Mouse (Mus musculus) kidney, adult 11 months (tissue): Measurements from ENCODE around the gene Gm30737.
"Not testable (repeated sequence)": the region's sequence is repeated elsewhere in the genome, so short reads cannot be mapped to it uniquely, and the experiment has no call there.

Experiments used
- DNase-seq: peaks from one replicate; pipeline ENCODE4 v3.0.0; 2022

The Gm30737 gene

GRCm38 (mm10) chrY:14400410-14400809, at the start of gene Gm30737:
Gene Gm30737 (plus strand): TSS chrY:14400710.
- DNase-seq = not testable (repeated sequence)
